Mouse (Mus musculus) forebrain, embryonic 13.5 days (tissue): ENCODE measurements at regions not wholly inside any gene's neighbourhood (a gene's known extent, or its start where the extent isn't known, plus 50 kb on each side); places are given as distances from the start of the nearest gene placed in this dataset.

ENCODE experiments used
- ATAC-seq: fragments of 200-750 bp; cut with Nextera tagmentation; 2 replicates; pipeline ENCODE4 v1.8.0; 2017
- H3K27ac ChIP-seq: fragments of 300-500 bp; sonication (generic); 2 replicates; pipeline ENCODE4 v1.5.1; 2015; ENCODE audit warnings: inconsistent platforms, mild to moderate bottlenecking, moderate library complexity
- H3K27me3 ChIP-seq: fragments of 300-500 bp; sonication (generic); 2 replicates; pipeline ENCODE4 v1.6.1; 2015; ENCODE audit warnings: mild to moderate bottlenecking, inconsistent platforms
- H3K36me3 ChIP-seq: fragments of 300-500 bp; sonication (generic); 2 replicates; pipeline ENCODE4 v1.6.1; 2015; ENCODE audit warnings: mild to moderate bottlenecking, inconsistent platforms; ENCODE audit not compliant: poor library complexity, severe bottlenecking
- H3K4me1 ChIP-seq: fragments of 300-500 bp; sonication (generic); 2 replicates; pipeline ENCODE4 v1.6.1; 2015; ENCODE audit warnings: inconsistent platforms
- H3K4me2 ChIP-seq: fragments of 300-500 bp; sonication (generic); 2 replicates; pipeline ENCODE4 v1.6.1; 2015; ENCODE audit warnings: inconsistent platforms, mild to moderate bottlenecking, moderate library complexity
- H3K4me3 ChIP-seq: fragments of 300-500 bp; sonication (generic); 2 replicates; pipeline ENCODE4 v1.5.1; 2015; ENCODE audit warnings: mild to moderate bottlenecking, inconsistent platforms
- H3K9ac ChIP-seq: fragments of 300-500 bp; sonication (generic); 2 replicates; pipeline ENCODE4 v1.6.1; 2015; ENCODE audit warnings: mild to moderate bottlenecking, inconsistent platforms
- H3K9me3 ChIP-seq: fragments of 300-500 bp; sonication (generic); replicated peaks from 2 replicates; pipeline ENCODE4 v1.6.1; 2016; ENCODE audit warnings: inconsistent platforms
- whole genome bisulfite sequencing: fragments of 180-500 bp; shearing (Covaris S2); methylation state at CpG from one replicate; pipeline ENCODE4 v1.1.7; 2015; 5-methylcytosine and 5-hydroxymethylcytosine counted together

DNA sequence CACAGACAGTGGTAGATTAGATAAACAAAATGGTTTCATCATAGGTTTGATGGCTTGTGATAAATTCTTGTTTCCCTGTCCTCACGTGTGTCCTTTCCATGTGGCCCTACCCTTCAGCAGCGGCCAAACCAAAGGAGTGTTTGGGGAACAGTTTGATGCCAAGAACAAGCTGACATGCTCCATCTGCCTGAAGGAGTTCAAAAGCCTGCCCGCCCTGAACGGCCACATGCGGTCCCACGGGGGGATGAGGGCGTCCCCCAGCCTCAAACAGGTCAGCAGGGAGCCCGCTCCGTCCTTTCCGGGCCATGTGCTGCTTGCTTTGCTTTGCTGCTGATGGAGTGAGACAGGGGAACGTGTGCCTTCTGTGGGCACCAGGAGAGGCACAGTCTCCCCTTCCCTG lies 51.0 kb upstream of the Mrps10 start:
- H3K4me1 ChIP-seq = no peaks in the 10 kb centered on the region
- H3K27me3 ChIP-seq = no peaks in the 10 kb centered on the region
- no peak overlapping the region for H3K4me2 ChIP-seq
- H3K9ac ChIP-seq = no peak overlapping the region
- H3K4me3 ChIP-seq = no peak overlapping the region
- WGBS = 91% methylated on average over 11 of the region's 11 CpGs
- no peak overlapping the region for H3K27ac ChIP-seq
- no peak for ATAC-seq
- H3K36me3 ChIP-seq = peaks cover 56% of the 10 kb centered on the region
- no peaks in the 10 kb centered on the region for H3K9me3 ChIP-seq

DNA sequence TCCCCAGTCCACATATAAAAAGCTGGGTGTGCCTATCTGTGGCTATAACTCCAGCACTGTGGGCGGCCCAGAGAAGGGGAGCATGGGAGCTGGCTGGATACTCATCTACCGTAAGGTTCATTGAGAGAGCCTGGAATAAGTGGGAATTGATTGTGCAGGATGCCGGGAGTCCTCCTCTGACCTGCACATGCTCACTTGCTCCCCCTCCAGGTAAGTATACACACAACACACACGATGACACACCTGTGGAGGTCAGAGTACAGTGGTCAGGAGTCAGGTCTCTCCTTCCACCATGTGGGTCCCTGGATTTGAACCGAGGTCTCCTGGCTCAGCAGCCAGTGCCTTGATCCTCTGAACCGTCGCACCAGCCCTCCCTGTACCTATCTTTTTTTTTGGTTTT lies 55.5 kb upstream of the Mrps10 start:
- H3K9ac ChIP-seq = no peak overlapping the region
- H3K36me3 ChIP-seq = peaks cover 43% of the 10 kb centered on the region
- H3K27ac ChIP-seq = no peak overlapping the region
- H3K4me2 ChIP-seq = no peak overlapping the region
- H3K4me1 ChIP-seq = no peaks in the 10 kb centered on the region
- ATAC-seq = no peak
- 94% methylated on average over 7 of the region's 7 CpGs for WGBS
- no peak overlapping the region for H3K4me3 ChIP-seq
- H3K27me3 ChIP-seq = no peaks in the 10 kb centered on the region
- H3K9me3 ChIP-seq = no peaks in the 10 kb centered on the region

DNA sequence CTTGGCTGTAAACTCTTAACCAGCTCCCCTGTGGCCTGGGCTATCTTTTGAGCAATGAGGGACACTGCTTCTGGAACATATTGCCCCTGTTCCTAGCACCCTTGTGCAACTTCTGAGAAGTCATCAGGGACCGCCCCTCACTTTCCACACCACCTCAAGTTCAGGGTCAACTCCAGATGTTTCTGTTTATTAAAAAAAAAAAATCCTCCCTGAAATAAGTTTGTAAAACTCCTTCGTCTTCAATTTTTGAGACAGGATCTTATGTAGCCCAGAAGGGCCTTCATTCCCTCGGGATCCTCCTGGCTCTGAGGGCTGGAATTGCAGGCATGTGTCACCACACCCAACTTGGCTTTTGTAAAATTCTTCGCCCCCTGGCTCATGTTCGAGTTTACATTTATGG lies 57.4 kb upstream of the Mrps10 start:
- H3K4me1 ChIP-seq = peaks cover 4% of the 10 kb centered on the region
- ATAC-seq = no peak
- no peak overlapping the region for H3K4me2 ChIP-seq
- no peaks in the 10 kb centered on the region for H3K27me3 ChIP-seq
- H3K4me3 ChIP-seq = no peak overlapping the region
- H3K27ac ChIP-seq = no peak overlapping the region
- H3K36me3 ChIP-seq = peaks cover 33% of the 10 kb centered on the region
- H3K9me3 ChIP-seq = no peaks in the 10 kb centered on the region
- 93% methylated on average over 5 of the region's 5 CpGs for WGBS
- H3K9ac ChIP-seq = no peak overlapping the region

DNA sequence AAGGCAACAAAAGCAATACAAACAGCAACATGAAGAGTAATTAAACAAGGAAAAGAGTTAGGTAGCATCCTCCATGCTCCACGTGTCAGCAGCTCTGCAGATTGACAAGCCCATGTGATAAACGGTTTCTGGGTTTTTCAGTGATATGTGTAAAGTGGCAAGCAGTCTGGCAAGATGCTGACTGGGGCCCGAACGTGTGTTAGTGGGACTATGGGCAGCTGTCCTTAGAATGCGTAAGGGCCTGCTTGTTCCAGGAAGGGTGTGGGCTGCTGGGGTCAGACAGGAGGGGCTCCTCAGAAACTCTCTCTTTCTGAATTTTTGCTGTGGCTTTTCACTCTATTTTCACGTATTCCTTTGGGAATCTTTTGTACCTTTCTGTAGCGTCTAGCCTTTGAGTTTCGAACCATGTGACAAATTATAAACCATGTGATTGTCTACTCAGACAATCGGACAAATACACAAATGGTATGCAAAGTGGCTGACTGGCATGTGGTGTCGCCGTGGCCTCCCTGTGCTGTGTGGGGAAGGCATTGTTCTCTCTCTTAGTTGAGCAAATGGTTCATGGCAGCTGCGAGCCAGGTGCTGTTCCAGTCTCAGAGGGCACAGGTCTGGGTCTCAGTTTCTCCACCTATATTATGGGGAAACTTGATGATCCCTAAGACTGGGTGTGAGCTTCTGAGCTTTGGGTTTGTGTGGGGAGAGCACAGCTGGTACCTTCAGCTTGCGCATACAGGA lies 62.5 kb upstream of the Mrps10 start:
- peaks cover 3% of the 10 kb centered on the region; the same call in 1 of the 2 replicates for H3K36me3 ChIP-seq
- no peaks in the 10 kb centered on the region for H3K27me3 ChIP-seq
- H3K9me3 ChIP-seq = no peaks in the 10 kb centered on the region
- WGBS = 50% methylated on average over 13 of the region's 13 CpGs
- no peak for ATAC-seq
- H3K4me1 ChIP-seq = peaks cover 28% of the 10 kb centered on the region
- no peak overlapping the region for H3K4me2 ChIP-seq
- H3K4me3 ChIP-seq = no peak overlapping the region
- no peak overlapping the region for H3K9ac ChIP-seq
- no peak overlapping the region for H3K27ac ChIP-seq

DNA sequence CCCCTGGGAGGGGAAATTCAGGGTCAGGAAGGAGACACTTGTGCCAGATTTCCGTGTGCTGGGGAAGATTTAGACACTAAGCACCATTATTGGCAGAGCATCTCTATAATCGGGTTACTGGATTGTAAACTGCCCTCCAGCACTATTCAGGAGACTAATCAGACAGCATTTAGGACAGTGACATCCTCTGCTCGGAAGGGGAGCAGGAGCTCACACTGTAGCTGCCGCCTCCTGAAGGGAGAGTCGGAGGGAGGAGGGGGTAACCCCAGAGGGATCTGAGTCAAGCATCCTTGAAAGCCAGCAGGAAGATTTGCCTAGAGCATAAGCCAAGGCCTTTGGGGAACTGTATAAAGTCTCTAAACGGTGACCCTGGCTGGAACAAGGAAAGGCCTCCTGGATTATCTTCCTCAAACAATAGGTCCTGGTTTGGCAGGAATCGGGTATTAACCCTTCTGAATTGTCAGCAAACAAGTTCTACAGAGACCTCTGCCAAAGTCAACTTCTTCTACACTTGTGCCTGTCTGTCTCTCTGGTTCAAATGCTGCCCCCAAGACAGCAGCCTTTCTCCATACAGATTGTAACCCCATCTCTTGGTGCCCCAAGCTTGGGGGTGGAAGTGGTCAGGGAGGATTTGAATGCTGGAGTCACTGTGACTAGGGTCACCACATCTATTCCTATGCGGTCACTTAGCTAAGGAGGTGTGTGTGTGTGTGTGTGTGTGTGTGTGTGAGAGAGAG lies 64.1 kb upstream of the Mrps10 start:
- Histone ChIP-seq H3K9me3 (no peaks in the 10 kb centered on the region), H3K4me1 (peaks cover 28% of the 10 kb centered on the region), H3K27ac (no peak overlapping the region), H3K36me3 (peaks cover 3% of the 10 kb centered on the region; the same call in 1 of the 2 replicates), H3K9ac (no peak overlapping the region), H3K4me3 (no peak overlapping the region), H3K27me3 (no peaks in the 10 kb centered on the region), H3K4me2 (no peak overlapping the region; the same call in 1 of the 2 replicates)
- 45% methylated on average over 8 of the region's 8 CpGs for WGBS
- no peak for ATAC-seq

DNA sequence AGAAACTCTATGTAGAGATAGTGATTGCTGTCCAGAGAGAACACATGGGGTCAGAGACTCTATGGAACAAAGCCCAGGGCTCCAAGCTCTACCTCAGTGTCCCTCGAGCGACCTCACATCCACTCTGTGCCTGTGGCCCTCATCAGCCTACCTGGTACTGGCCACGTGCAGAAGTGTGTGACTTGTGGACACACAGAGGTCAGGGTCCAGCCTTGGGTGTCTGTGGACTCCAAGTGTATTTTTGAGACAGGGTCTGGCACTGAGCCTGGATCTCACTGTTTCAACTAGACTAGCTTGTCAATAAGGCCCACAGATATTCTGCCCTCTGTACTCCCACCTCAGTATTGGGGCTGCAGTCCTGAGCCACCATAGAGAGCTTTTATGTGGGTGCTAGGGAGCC lies 65.1 kb upstream of the Mrps10 start:
- Histone ChIP-seq H3K4me3 (no peak overlapping the region), H3K27ac (no peak overlapping the region), H3K36me3 (peaks cover 3% of the 10 kb centered on the region; the same call in 1 of the 2 replicates), H3K4me2 (no peak overlapping the region), H3K9me3 (no peaks in the 10 kb centered on the region), H3K4me1 (peaks cover 28% of the 10 kb centered on the region), H3K9ac (no peak overlapping the region), H3K27me3 (no peaks in the 10 kb centered on the region)
- no peak for ATAC-seq
- 95% methylated on average over 3 of the region's 3 CpGs for WGBS

DNA sequence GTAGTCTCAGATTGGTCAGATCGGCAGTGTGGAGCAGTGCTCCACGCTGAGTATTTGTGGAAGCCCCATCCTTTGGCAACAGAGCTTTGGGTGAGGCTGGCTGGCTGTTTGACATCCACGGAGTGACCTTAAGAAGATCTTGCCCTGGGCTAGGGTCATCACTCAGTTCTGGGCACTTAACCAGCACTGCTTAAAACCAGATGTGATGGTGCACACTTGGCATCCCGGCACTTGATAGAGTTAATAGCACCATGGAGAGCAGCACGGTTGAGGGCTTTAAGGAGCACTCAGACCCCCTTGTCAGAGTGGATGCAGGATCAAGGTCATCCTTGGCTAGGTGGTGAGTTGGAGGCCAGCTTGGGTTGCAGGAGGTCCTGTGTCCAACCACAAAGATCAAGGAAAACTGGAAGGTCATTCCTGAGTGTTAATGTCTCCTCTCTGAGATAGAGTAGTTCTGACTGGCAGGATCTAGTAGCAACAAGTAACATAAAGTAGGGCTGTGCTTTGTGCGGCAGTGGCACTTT lies 70.2 kb upstream of the Mrps10 start:
- WGBS = 95% methylated on average over 6 of the region's 6 CpGs
- peaks cover 18% of the 10 kb centered on the region for H3K4me1 ChIP-seq
- H3K27ac ChIP-seq = no peak overlapping the region
- H3K4me3 ChIP-seq = no peak overlapping the region
- no peak for ATAC-seq
- no peaks in the 10 kb centered on the region for H3K36me3 ChIP-seq
- no peaks in the 10 kb centered on the region for H3K9me3 ChIP-seq
- no peak overlapping the region for H3K9ac ChIP-seq
- H3K27me3 ChIP-seq = no peaks in the 10 kb centered on the region
- H3K4me2 ChIP-seq = no peak overlapping the region

DNA sequence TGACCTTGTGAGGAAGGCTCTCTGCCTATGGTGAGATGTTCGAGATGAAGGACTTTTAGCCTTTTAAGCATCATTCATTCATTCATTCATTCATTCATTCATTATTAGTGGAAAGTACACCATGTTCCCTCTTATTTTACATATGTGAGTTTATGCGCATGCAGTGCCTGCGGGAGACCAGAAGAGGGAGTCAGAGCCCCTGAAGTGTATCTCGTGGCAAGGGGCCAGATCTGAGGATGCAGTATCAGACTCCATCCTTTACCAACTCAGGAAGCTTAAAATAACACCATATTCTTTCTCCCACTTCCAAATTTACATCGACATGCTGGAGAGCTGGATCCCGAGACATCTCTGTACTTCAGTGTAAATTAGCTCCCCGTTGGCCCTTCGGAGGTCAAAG lies 70.7 kb upstream of the Mrps10 start:
- H3K4me2 ChIP-seq = no peak overlapping the region
- H3K27me3 ChIP-seq = no peaks in the 10 kb centered on the region
- no peak overlapping the region for H3K4me3 ChIP-seq
- no peak overlapping the region for H3K9ac ChIP-seq
- 87% methylated on average over 8 of the region's 8 CpGs for WGBS
- no peaks in the 10 kb centered on the region for H3K36me3 ChIP-seq
- no peak for ATAC-seq
- peaks cover 19% of the 10 kb centered on the region for H3K4me1 ChIP-seq
- no peaks in the 10 kb centered on the region for H3K9me3 ChIP-seq
- no peak overlapping the region for H3K27ac ChIP-seq

DNA sequence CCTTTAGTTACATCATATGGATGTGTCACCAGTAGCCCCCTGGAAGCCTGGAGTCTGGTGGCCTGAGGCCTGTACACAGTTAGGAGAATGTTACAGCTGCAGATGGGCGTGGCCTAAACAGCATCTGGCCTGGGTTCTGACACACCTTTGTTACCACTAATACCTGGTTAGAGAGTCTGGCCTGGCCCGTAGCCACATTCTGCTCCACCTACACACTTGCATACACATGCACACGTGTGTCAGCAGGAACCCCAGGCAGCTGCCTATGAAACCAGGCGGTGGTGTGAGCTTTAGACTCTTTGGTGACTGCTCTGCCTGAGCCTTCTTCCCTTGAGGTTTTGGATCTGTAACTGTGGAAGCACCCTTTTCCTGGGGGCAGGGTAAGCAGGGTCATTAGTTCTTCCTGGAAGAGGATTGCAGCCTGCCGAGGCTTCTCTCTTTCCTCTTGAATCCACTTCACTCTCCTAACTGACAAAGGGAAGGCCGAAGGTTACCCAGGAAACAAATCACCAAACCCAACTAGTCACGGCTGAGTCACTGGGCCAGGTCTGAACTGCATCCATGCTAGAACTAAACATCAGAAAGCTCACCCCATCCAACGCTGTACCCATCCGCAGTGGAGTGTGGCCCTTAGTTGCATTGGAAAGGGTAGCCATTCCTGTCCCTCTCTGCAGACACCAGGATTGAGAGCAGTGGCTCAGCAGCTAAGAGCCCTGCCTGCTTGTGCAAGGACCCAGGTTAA lies 71.8 kb upstream of the Mrps10 start:
- H3K4me3 ChIP-seq = no peak overlapping the region
- no peaks in the 10 kb centered on the region for H3K27me3 ChIP-seq
- peaks cover 19% of the 10 kb centered on the region for H3K4me1 ChIP-seq
- H3K4me2 ChIP-seq = no peak overlapping the region
- ATAC-seq = no peak
- no peak overlapping the region; the same call in 1 of the 2 replicates for H3K27ac ChIP-seq
- no peaks in the 10 kb centered on the region for H3K36me3 ChIP-seq
- no peaks in the 10 kb centered on the region for H3K9me3 ChIP-seq
- H3K9ac ChIP-seq = no peak overlapping the region
- 86% methylated on average over 9 of the region's 9 CpGs for WGBS

DNA sequence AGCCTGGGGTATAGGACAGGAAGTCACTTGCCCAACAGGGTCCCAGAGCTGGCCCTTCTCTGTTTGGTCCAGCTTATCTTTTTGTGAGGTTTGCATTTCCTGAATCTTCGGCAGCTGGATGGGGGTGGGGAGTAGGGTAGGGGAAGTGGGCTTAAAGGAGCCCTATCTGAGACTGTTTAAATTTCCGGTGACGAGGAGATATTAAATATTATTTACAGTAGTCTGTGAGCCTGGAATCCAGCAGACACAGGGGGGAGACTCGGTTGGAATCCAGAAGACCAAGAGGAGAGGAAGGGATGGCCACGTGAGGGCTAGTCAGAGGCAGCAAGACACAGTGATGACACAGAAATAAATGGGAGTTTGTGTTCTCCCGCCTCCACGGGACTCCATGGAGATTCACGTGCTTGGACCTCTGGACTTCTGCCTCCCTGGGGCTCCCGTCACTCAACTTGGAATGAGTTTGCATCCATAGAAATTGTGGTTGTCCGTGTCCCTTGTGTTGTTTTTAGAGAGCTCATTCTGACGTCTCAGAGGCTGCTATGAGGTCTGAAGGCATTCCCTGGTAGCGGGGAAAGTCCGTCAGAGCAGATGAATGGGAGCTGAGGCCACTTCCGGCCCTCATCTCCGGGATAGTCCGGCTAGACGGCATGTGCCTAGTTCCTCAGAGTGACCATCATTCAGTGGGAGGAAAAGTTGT lies 73.2 kb upstream of the Mrps10 start:
- no peak overlapping the region for H3K9ac ChIP-seq
- H3K4me3 ChIP-seq = no peak overlapping the region
- H3K4me1 ChIP-seq = peaks cover 15% of the 10 kb centered on the region
- no peaks in the 10 kb centered on the region for H3K9me3 ChIP-seq
- peaks cover 4% of the 10 kb centered on the region; the same call in 1 of the 2 replicates for H3K36me3 ChIP-seq
- H3K27me3 ChIP-seq = no peaks in the 10 kb centered on the region
- H3K4me2 ChIP-seq = no peak overlapping the region
- 78% methylated on average over 17 of the region's 17 CpGs for WGBS
- no peak for ATAC-seq
- H3K27ac ChIP-seq = no peak overlapping the region

DNA sequence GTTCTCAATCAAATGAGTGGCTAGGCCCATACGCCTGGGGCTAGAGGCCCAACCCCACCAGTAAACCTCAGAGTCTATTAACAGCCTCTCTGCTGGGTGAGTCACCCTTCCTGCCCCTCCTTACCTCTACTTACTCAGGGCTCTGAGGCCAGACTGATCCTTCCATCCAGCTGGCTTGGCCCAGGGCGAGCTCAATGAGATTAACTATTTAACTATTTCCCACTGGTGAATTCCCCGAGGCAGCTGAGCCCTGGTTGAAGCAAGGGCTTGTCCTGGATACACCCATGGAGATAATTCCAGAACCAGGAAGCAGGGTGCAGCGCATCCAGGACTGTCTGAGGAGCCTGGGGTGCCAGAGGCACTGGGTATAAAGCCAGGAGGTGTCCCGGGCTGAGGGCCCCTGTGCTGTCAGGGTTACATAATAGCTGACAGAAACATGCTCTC lies 74.6 kb upstream of the Mrps10 start:
- H3K4me1 ChIP-seq = peaks cover 15% of the 10 kb centered on the region
- no peaks in the 10 kb centered on the region for H3K9me3 ChIP-seq
- ATAC-seq = 0 out of 2 replicates have a peak, but pooled peaks have one; percentile 43

More for the DNA sequence above, 74.6 kb upstream of the Mrps10 start:
- no peak overlapping the region for H3K4me3 ChIP-seq
- no peak overlapping the region; the same call in 1 of the 2 replicates for H3K27ac ChIP-seq
- H3K9ac ChIP-seq = peak overlapping the region; percentile 21; the same call in 1 of the 2 replicates
- H3K36me3 ChIP-seq = peaks cover 8% of the 10 kb centered on the region; the same call in 1 of the 2 replicates
- WGBS = 35% methylated on average over 5 of the region's 5 CpGs
- no peak overlapping the region for H3K4me2 ChIP-seq
- H3K27me3 ChIP-seq = no peaks in the 10 kb centered on the region
